Mouse (Mus musculus): ENCODE measurements around the gene Sh3bp4. TPM values are rescaled to one million over a fixed set of nuclear protein-coding genes. Genes with fewer than 3 reads are reported as not detected.
A peak's percentile ranks its signal among the peaks of the same experiment; 100 is the strongest.

The Sh3bp4 gene
- polyA plus RNA-seq, 1 experiment: 1.4 TPM

DNA sequence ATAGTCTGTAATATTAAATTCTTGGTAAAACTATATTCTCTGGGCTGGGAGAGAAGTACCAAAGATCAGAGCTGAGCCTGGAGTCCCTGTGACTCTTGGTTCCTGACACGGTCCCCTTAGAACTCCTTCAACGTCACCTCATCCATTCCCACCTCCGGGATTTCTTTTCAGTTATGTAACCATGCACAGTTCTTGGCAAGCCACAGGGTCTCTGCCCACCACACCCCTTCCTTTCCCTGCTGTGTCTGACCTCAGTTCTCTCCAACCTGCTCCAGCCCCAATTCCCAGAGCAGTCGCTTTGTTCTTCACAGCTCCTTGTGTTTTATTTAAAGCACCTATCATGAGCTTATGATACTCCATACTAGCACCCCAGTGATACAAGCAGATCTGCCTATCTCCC is 7.2 kb upstream of the Sh3bp4 start:
- 68% methylated on average over 4 of the region's 4 CpGs for WGBS
- Histone ChIP-seq H3K4me1 (ENCODE audit: control insufficient read depth, insufficient read depth, low read length) (no peaks in the 10 kb centered on the region), H3K4me3 (replicated peaks; ENCODE audit: control insufficient read depth, low read depth, low read length) (no peak overlapping the region), H3K27ac (ENCODE audit: control insufficient read depth, insufficient read depth, low read depth, low read length, poor library complexity) (no peak overlapping the region)
- TF ChIP-seq CTCF (IDR thresholded peaks at IDR 0.05; ENCODE audit: control insufficient read depth, insufficient read depth, low read length): no peak
- TF ChIP-seq POLR2A (IDR thresholded peaks at IDR 0.05; ENCODE audit: borderline replicate concordance, control insufficient read depth, low read depth, low read length): no peak

DNA sequence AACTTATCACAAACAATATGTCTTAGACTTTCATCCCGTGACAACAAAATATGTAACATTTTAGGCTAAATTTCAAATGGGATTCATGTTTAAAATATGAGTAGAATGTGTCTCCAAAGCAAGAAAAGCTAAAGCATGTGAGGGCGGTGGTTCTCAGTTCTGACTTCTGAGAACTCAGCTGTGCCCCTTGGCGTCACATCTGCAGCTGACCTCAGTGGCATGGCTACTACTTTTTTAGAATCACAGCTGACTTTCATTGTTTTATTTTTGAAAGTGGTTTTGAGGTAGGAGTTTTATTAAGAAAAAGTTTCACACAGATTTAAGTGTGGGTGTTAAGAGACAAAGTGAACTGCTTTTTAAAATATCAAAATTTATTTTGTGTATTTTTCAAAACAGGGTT is 6.4 kb upstream of the Sh3bp4 start:
- 81% methylated on average over 3 of the region's 3 CpGs for WGBS
- TF ChIP-seq CTCF (IDR thresholded peaks at IDR 0.05; ENCODE audit: control insufficient read depth, insufficient read depth, low read length) (no peak), POLR2A (IDR thresholded peaks at IDR 0.05; ENCODE audit: borderline replicate concordance, control insufficient read depth, low read depth, low read length) (no peak)
- Histone ChIP-seq H3K4me1 (ENCODE audit: control insufficient read depth, insufficient read depth, low read length) (no peaks in the 10 kb centered on the region), H3K4me3 (replicated peaks; ENCODE audit: control insufficient read depth, low read depth, low read length) (no peak overlapping the region), H3K27ac (ENCODE audit: control insufficient read depth, insufficient read depth, low read depth, low read length, poor library complexity) (no peak overlapping the region)

DNA sequence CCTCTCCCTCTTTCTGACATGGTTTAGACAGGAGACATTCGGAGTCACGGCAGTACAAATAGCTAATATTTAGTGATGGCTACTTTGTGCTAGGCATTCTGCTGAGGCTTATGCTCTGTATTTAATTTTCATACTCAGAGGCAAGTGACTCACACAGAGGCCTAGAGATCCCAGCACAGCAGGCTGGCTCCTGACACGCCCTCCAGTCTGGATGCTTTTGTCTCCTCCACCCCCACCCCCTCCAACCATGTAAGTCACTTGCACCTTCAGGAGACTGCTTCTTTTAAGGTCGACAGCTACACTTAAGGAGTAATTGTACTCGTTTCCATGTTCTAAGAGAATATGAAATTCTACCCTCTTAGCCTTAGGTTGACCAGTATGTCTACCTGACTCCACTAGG is 1.4 kb upstream of the Sh3bp4 start:
- Histone ChIP-seq H3K27ac (ENCODE audit: control insufficient read depth, insufficient read depth, low read depth, low read length, poor library complexity) (no peak overlapping the region), H3K4me3 (replicated peaks; ENCODE audit: control insufficient read depth, low read depth, low read length) (no peak overlapping the region), H3K4me1 (ENCODE audit: control insufficient read depth, insufficient read depth, low read length) (no peaks in the 10 kb centered on the region)
- TF ChIP-seq CTCF (IDR thresholded peaks at IDR 0.05; ENCODE audit: control insufficient read depth, insufficient read depth, low read length) (no peak), POLR2A (IDR thresholded peaks at IDR 0.05; ENCODE audit: borderline replicate concordance, control insufficient read depth, low read depth, low read length) (no peak)
- WGBS: 84% methylated on average over 5 of the region's 5 CpGs

DNA sequence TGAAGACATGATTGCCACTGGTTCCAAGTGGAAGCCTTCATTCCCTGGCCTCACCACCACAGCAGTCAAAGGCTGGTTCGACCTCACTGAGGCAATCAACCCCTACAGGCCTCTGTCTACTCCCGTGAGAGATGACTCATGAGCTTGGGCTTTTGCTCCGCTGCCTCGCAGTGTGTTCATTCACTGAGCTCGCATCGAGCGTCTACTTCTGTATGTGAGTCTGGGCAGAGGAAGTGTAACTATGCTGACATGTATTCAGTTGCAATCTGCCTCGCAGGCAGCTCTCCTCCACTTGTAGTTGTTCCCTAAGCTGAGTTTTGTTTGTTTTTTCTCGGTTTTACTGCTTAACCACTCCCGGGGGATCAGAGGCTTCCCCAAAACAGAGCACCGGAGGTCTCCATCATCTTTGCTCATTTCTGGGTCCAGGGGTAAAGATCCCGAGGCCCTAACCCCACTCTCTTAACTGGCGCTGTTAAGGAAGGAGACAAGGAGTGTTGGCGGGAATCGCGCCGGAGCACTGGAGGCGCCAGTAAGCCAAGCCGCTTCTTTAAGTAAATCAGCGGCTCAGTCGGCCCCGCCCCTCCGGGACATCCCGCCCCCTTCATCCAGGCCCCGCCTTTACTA is 624 bp upstream of the Sh3bp4 start:
- Histone ChIP-seq H3K4me3 (replicated peaks; ENCODE audit: control insufficient read depth, low read depth, low read length) (peak overlapping the region; percentile 41), H3K4me1 (ENCODE audit: control insufficient read depth, insufficient read depth, low read length) (no peaks in the 10 kb centered on the region), H3K27ac (ENCODE audit: control insufficient read depth, insufficient read depth, low read depth, low read length, poor library complexity) (peak overlapping the region; percentile 34; the same call in 1 of the 2 replicates)
- under 1% methylated on average over 25 of the region's 25 CpGs for WGBS
- TF ChIP-seq CTCF (IDR thresholded peaks at IDR 0.05; ENCODE audit: control insufficient read depth, insufficient read depth, low read length) (no peak), POLR2A (IDR thresholded peaks at IDR 0.05; ENCODE audit: borderline replicate concordance, control insufficient read depth, low read depth, low read length) (peak; percentile 25; the same call in 1 of the 2 replicates)

DNA sequence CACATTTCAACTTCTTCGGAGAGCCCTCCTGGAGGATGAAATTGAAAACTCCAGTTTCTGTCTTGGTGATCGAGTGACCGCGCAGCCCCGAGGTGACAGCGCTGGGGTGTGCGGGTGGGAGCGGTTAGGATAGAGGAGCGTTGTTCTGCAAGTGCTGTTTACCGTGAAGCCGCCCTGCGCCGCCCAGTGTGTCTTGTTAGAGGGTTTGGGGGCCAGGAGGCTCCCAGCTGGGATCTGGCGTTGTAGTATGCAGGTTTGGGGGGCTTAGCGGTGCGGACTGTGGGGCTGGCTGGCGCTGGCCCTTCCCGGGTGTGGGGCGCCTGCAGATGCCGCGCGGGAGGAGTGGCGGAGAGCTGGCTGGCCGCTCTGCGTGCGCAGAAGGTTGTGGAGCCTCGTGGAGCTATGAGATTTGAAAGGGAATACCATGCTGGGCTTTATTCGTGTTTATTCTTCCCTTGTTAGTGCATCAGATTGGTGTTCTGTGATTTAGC is 701 bp downstream of the Sh3bp4 start:
- no peak for TF ChIP-seq CTCF (IDR thresholded peaks at IDR 0.05; ENCODE audit: control insufficient read depth, insufficient read depth, low read length)
- no peak for TF ChIP-seq POLR2A (IDR thresholded peaks at IDR 0.05; ENCODE audit: borderline replicate concordance, control insufficient read depth, low read depth, low read length)
- Histone ChIP-seq H3K4me3 (replicated peaks; ENCODE audit: control insufficient read depth, low read depth, low read length) (peak overlapping the region; percentile 53), H3K27ac (ENCODE audit: control insufficient read depth, insufficient read depth, low read depth, low read length, poor library complexity) (peak overlapping the region; percentile 35; the same call in 1 of the 2 replicates), H3K4me1 (ENCODE audit: control insufficient read depth, insufficient read depth, low read length) (no peaks in the 10 kb centered on the region)
- WGBS: 4% methylated on average over 28 of the region's 28 CpGs

DNA sequence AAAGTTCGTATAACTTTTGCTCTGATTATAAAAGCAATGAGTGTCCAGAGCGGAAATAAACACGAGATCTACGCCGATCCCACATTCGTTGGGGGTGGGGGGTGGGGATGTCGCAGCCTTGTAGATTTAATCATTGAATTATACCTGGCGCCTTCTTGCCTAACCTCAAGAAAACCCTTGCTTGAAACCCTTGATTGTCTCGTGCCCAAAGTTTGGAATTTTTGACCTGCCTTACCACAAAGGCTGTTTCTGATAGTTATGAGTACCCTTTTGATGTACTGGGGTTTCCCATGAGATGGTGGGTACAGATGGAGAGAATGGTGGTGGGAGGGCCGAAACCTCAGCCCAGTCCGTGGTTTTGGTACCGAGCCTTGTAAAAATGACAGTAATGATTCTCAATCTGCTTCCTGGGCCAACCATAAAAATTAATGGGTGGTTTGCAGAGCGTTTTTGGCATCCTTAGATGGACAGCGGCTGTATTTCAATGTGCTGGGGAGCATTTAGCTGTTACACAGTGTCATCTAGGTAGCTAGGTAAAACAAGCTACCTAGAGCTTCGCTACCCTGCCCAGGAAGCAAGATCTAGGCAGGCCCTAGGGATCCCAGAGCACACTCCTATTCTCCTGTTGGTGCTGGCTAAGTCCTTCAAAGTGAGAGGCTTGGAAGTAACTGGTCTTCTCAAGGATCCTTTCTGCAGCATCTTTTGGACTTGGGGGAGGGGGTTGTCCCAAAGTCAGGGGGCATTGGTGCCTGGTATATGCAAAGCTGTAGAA is 1.3 kb downstream of the Sh3bp4 start:
- no peak for TF ChIP-seq CTCF (IDR thresholded peaks at IDR 0.05; ENCODE audit: control insufficient read depth, insufficient read depth, low read length)
- no peak for TF ChIP-seq POLR2A (IDR thresholded peaks at IDR 0.05; ENCODE audit: borderline replicate concordance, control insufficient read depth, low read depth, low read length)
- no peak overlapping the region for H3K27ac ChIP-seq (ENCODE audit: control insufficient read depth, insufficient read depth, low read depth, low read length, poor library complexity)
- H3K4me1 ChIP-seq (ENCODE audit: control insufficient read depth, insufficient read depth, low read length): no peaks in the 10 kb centered on the region
- no peak overlapping the region for H3K4me3 ChIP-seq (replicated peaks; ENCODE audit: control insufficient read depth, low read depth, low read length)
- WGBS: 40% methylated on average over 15 of the region's 15 CpGs

DNA sequence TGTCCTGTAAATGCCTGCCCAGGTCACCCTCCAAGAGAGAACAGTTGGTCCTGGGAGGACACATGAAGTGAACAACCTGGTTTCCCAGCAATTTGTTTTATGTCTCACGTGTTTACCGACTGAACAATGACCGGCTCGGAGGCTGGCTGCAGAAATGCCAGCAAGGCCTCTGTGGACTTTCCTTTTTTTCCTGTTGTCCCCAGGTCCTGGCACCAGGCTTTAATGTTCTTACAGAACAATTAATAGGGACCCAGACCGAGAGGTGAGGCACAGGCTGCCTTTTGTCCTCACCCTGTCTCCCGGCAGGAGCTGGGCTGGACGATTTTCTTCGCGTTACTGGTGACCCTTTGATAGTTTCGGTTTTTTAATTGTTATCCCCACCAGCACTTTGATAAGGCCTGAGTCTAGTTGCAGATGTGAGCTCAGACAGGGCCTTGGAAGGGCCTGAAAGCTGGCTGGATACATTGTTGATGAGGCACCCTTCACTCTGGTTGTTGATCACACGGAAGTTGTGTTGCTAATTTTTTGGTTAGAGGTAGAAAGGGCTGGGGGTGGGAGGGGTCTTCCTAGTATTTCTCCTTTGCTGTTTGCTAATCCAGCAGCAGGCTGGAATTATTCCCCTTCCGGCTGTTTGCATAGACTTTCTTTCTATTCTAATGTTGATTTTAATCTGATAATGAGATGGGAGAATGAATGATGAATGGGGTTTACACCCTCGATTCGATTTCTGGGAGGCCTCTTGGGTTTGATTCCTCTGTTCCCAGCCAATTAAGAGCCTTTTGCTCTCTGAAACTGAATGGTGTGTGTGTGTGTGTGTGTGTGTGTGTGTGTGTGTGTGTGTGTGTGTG is 2.2 kb downstream of the Sh3bp4 start:
- H3K27ac ChIP-seq (ENCODE audit: control insufficient read depth, insufficient read depth, low read depth, low read length, poor library complexity): no peak overlapping the region
- no peaks in the 10 kb centered on the region for H3K4me1 ChIP-seq (ENCODE audit: control insufficient read depth, insufficient read depth, low read length)
- TF ChIP-seq CTCF (IDR thresholded peaks at IDR 0.05; ENCODE audit: control insufficient read depth, insufficient read depth, low read length) (no peak), POLR2A (IDR thresholded peaks at IDR 0.05; ENCODE audit: borderline replicate concordance, control insufficient read depth, low read depth, low read length) (no peak)
- no peak overlapping the region for H3K4me3 ChIP-seq (replicated peaks; ENCODE audit: control insufficient read depth, low read depth, low read length)
- WGBS: 82% methylated on average over 14 of the region's 14 CpGs

All from bone marrow, adult 2 months (tissue).